Mouse (Mus musculus) G1E (cell line): ENCODE measurements around the gene Xlr3c. TPM values are rescaled to one million over a fixed set of nuclear protein-coding genes. Genes with fewer than 3 reads are reported as not detected.
"Not testable (repeated sequence)": the region's sequence is repeated elsewhere in the genome, so short reads cannot be mapped to it uniquely, and the experiment has no call there.

Experiments used
- ATAC-seq: 2 replicates; pipeline ENCODE4 v1.8.0; 2016; ENCODE audit warnings: mild to moderate bottlenecking; ENCODE audit not compliant: insufficient number of reproducible peaks, poor library complexity, low FRiP score, severe bottlenecking; ENCODE audit errors: extremely low read depth
- DNase-seq: peaks from one replicate; pipeline ENCODE4 v3.0.0; 2012; ENCODE audit warnings: low spot score
- H3K27me3 ChIP-seq: 2 replicates; pipeline ENCODE4 v1.6.1; 2012; ENCODE audit warnings: mild to moderate bottlenecking, low read length, inconsistent platforms; ENCODE audit not compliant: insufficient read depth
- H3K36me3 ChIP-seq: replicated peaks from 2 replicates; pipeline ENCODE3; 2012; ENCODE audit warnings: mild to moderate bottlenecking, inconsistent platforms
- H3K4me1 ChIP-seq: 2 replicates; pipeline ENCODE4 v1.6.1; 2012; ENCODE audit warnings: low read depth, low read length, inconsistent platforms, mixed read lengths; ENCODE audit not compliant: insufficient read depth
- H3K4me3 ChIP-seq: 2 replicates; pipeline ENCODE4 v1.5.1; 2012; ENCODE audit warnings: low read depth, mild to moderate bottlenecking, inconsistent platforms, low read length, moderate library complexity, mixed read lengths
- H3K9me3 ChIP-seq: replicated peaks from 2 replicates; pipeline ENCODE4 v1.6.1; 2012; ENCODE audit warnings: inconsistent platforms
- CTCF ChIP-seq: IDR thresholded peaks from 2 replicates; pipeline ENCODE4 v1.5.1; 2012; ENCODE audit warnings: low read depth, low read length, inconsistent platforms, mixed read lengths
- GATA1 ChIP-seq: IDR thresholded peaks from 2 replicates; pipeline ENCODE4 v1.6.1; 2012; ENCODE audit warnings: borderline replicate concordance, low read length, inconsistent platforms, mixed read lengths
- GATA2 ChIP-seq: IDR thresholded peaks from 2 replicates; pipeline ENCODE4 v1.6.1; 2012; ENCODE audit warnings: low read depth, low read length, inconsistent platforms, borderline replicate concordance
- POLR2AphosphoS5 ChIP-seq: IDR thresholded peaks from 2 replicates; pipeline ENCODE4 v1.6.1; 2012; ENCODE audit warnings: low read depth, low read length, inconsistent platforms; ENCODE audit not compliant: insufficient replicate concordance
- TAL1 ChIP-seq: conservative IDR thresholded peaks from 2 replicates; pipeline ENCODE4 v1.6.1; 2012; ENCODE audit warnings: low read depth, low read length, inconsistent platforms, mixed read lengths
- polyA plus RNA-seq: library from polyadenylated mRNA; stranded (reverse); fragments of >175 nt; gene quantifications from 2 replicates; pipeline ENCODE4 v1.2.3, GENCODE M21; 2012
- total RNA-seq, 2 experiments: library from RNA; stranded (forward) in 1 of 2; stranded (reverse) in 1 of 2; fragments of 200-1000 nt in 1 of 2; fragments of >200 nt in 1 of 2; fragmentation: Nextera tagmentation in 1 of 2; gene quantifications; 2 replicates each; pipeline ENCODE4 v1.2.3; 2014 to 2017

Gene Xlr3c
- total and polyA plus RNA-seq, 3 experiments = 0.16 TPM; not detected in 2

DNA sequence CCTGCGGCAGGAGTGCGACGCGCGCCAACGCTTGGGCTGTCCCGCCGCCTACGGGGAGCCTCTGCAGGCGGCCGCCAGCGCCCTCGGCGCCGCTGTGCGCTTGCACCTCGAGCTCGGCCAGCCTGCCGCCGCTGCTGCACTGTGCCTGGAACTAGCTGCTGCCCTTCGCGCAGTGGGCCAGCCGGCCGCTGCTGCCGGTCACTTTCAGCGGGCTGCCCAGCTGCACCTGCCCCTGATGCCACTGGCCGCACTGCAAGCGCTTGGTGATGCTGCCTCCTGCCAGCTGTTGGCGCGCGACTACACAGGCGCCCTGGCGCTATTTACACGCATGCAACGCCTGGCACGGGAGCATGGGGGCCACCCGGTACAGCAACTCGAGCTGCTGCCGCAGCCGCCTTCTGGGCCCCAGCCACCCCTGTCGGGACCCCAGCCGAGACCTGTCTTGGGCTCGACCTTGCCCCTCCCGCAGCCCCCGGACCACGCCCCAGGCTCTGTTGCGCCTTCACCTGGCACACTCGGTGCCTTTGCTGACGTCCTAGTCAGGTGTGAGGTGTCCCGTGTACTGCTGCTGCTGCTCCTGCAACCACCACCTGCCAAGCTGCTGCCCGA is 36.5 kb downstream of the Xlr3c start:
- ATAC-seq (no peak), DNase-seq (peak; percentile 19)
- Histone ChIP-seq H3K27me3 (no peaks in the 10 kb centered on the region), H3K4me3 (peak overlapping the region; percentile 82), H3K4me1 (peaks cover 4% of the 10 kb centered on the region; the same call in 1 of the 2 replicates), H3K36me3 (no peaks in the 10 kb centered on the region), H3K9me3 (no peaks in the 10 kb centered on the region)
- no peak for TF ChIP-seq GATA1
- TF ChIP-seq CTCF = no peak
- no peak for TF ChIP-seq TAL1
- TF ChIP-seq POLR2AphosphoS5 = no peak
- TF ChIP-seq GATA2 = no peak

- Histone ChIP-seq H3K36me3 (no peaks in the 10 kb centered on the region), H3K4me1 (peaks cover 4% of the 10 kb centered on the region; the same call in 1 of the 2 replicates), H3K9me3 (no peaks in the 10 kb centered on the region), H3K4me3 (peak within 1 kb of the TSS; percentile 82), H3K27me3 (no peaks in the 10 kb centered on the region)
- DNase-seq = peak; percentile 54
- TF ChIP-seq CTCF (no peak), GATA1 (no peak), GATA2 (no peak), POLR2AphosphoS5 (no peak), TAL1 (no peak)
- ATAC-seq = peak; percentile 95
These were observed 37.1 kb downstream of the Xlr3c start, which contains the start of gene F8a for GRCm38 (mm10) chrX:73227914-73228605. Gene F8a (plus strand): TSS chrX:73228291.

DNA sequence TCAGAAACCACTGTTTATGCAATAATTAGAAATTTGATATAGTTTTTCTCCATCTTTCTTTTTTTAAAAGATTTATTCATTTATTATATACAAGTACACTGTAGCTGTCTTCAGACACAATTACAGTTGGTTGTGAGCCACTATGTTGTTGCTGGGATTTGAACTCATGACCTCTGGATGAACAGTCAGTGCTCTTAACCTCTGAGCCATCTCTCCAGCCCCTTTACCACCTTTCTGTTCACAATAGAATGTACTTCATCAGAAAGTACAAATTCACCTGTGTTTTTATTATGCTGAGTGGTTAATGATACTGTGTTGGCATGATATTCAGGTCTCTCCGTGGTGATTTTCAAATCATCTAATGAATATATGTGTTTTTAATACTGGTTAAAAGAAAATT is 39.8 kb downstream of the Xlr3c start:
- TF ChIP-seq GATA2 = no peak
- TF ChIP-seq POLR2AphosphoS5 = no peak
- no peak for TF ChIP-seq CTCF
- no peak for TF ChIP-seq TAL1
- TF ChIP-seq GATA1 = no peak
- H3K9me3 ChIP-seq = no peaks in the 10 kb centered on the region
- H3K36me3 ChIP-seq = no peaks in the 10 kb centered on the region
- DNase-seq = no peak
- no peak overlapping the region for H3K4me3 ChIP-seq
- no peak for ATAC-seq
- no peaks in the 10 kb centered on the region for H3K27me3 ChIP-seq
- H3K4me1 ChIP-seq = peaks cover 4% of the 10 kb centered on the region; the same call in 1 of the 2 replicates

DNA sequence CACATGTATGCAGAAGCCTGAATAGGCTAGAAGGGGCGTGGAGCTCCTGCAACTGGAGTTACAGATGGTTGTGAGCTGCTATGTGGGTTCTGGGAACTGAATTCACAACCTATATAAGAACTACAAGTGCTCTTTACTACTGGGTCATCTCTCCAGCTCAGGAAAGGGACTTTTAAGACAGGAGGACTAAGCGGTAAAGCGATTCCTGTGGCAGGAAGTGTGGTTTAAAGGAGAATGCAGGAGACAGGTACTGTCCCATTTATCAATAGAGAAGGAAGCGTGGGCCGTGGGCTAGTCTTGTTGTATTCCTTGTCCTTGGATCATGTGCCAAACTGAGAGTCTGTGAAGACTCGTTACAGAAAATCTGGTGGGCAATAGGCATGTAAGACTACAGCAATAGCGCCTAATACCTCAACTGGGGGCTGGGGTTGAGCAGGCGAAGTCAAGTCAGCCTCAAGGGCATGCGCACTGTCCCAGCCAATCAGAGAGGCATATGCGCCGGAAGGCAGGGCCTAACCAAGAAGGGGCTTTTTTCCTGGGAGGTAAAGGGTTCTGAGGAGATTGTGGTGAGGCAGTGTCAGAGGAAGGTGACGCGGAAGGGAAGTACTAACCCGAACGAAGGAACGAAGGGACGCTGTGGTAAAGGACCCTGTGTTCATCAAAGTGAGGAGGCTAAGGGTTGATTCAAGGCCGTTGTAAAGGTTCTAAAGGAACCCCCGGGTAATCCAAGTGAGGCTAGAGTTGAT is 51.2 kb downstream of the Xlr3c start, which contains the start of gene Xlr4b:
Gene Xlr4b, plus strand, starts transcription at position 515 of the 746 bp plus-strand sequence.
- not testable (repeated sequence) for H3K36me3 ChIP-seq, H3K27me3 ChIP-seq, H3K4me1 ChIP-seq, DNase-seq, H3K4me3 ChIP-seq, H3K9me3 ChIP-seq, ATAC-seq

Other genes with a start within 250 kb of the Xlr3c start
Only the 20 nearest of the 22 such genes appear.
- not detected in 2 replicates for gene Pnma3, start 200.6 kb downstream of the Xlr3c start, total RNA-seq (2014; fragmentation: Nextera tagmentation)
- gene Pnma3, start 200.6 kb downstream of the Xlr3c start, total RNA-seq (2017) = 0.05 TPM in 1 of 2 replicates, not detected in the other
- gene Pnma3, start 200.6 kb downstream of the Xlr3c start, polyA plus RNA-seq = not detected in 2 replicates
- not detected in 2 replicates for gene Xlr4a, start 182.9 kb downstream of the Xlr3c start, total RNA-seq (2014; fragmentation: Nextera tagmentation)
- not detected in 2 replicates for gene Xlr4a, start 182.9 kb downstream of the Xlr3c start, total RNA-seq (2017)
- gene Xlr4a, start 182.9 kb downstream of the Xlr3c start, polyA plus RNA-seq = not detected in 2 replicates
- not detected in 2 replicates for gene Xlr3a, start 168.3 kb downstream of the Xlr3c start, total RNA-seq (2014; fragmentation: Nextera tagmentation)
- 0.16 and 0.29 TPM in 2 replicates for gene Xlr3a, start 168.3 kb downstream of the Xlr3c start, total RNA-seq (2017)
- not detected in 2 replicates for gene Xlr3a, start 168.3 kb downstream of the Xlr3c start, polyA plus RNA-seq
- gene Gm14685, start 148.3 kb downstream of the Xlr3c start, total RNA-seq (2014; fragmentation: Nextera tagmentation) = not detected in 2 replicates
- 0.16 TPM in 1 of 2 replicates, not detected in the other for gene Gm14685, start 148.3 kb downstream of the Xlr3c start, total RNA-seq (2017)
- gene Gm14685, start 148.3 kb downstream of the Xlr3c start, polyA plus RNA-seq = not detected in 2 replicates
- not detected in 2 replicates for gene Xlr5b, start 116.6 kb downstream of the Xlr3c start, total RNA-seq (2014; fragmentation: Nextera tagmentation)
- not detected in 2 replicates for gene Xlr5b, start 116.6 kb downstream of the Xlr3c start, total RNA-seq (2017)
- not detected in 2 replicates for gene Xlr5b, start 116.6 kb downstream of the Xlr3c start, polyA plus RNA-seq
- not detected in 2 replicates for gene DXBay18, start 115.9 kb downstream of the Xlr3c start, total RNA-seq (2014; fragmentation: Nextera tagmentation)
- not detected in 2 replicates for gene DXBay18, start 115.9 kb downstream of the Xlr3c start, total RNA-seq (2017)
- not detected in 2 replicates for gene DXBay18, start 115.9 kb downstream of the Xlr3c start, polyA plus RNA-seq
- not detected in 2 replicates for gene Spin2d, start 88.4 kb downstream of the Xlr3c start, total RNA-seq (2014; fragmentation: Nextera tagmentation)
- gene Spin2d, start 88.4 kb downstream of the Xlr3c start, total RNA-seq (2017) = 0.11 TPM in 1 of 2 replicates, not detected in the other
- gene Spin2d, start 88.4 kb downstream of the Xlr3c start, polyA plus RNA-seq = not detected in 2 replicates
- not detected in 2 replicates for gene Xlr3b, start 73.2 kb downstream of the Xlr3c start, total RNA-seq (2014; fragmentation: Nextera tagmentation)
- gene Xlr3b, start 73.2 kb downstream of the Xlr3c start, total RNA-seq (2017) = 0.11 TPM in 1 of 2 replicates, not detected in the other
- gene Xlr3b, start 73.2 kb downstream of the Xlr3c start, polyA plus RNA-seq = not detected in 2 replicates
- not detected in 2 replicates for gene Xlr4b, start 51.1 kb downstream of the Xlr3c start, total RNA-seq (2014; fragmentation: Nextera tagmentation)
- gene Xlr4b, start 51.1 kb downstream of the Xlr3c start, total RNA-seq (2017) = 0.11 TPM in 1 of 2 replicates, not detected in the other
- not detected in 2 replicates for gene Xlr4b, start 51.1 kb downstream of the Xlr3c start, polyA plus RNA-seq
- 2.0 and 2.3 TPM in 2 replicates for gene F8a, start 37.1 kb downstream of the Xlr3c start, total RNA-seq (2014; fragmentation: Nextera tagmentation)
- 5.9 and 6.1 TPM in 2 replicates for gene F8a, start 37.1 kb downstream of the Xlr3c start, total RNA-seq (2017)
- gene F8a, start 37.1 kb downstream of the Xlr3c start, polyA plus RNA-seq = 14.7 and 18.2 TPM in 2 replicates
- gene Xlr4c, start 22.3 kb downstream of the Xlr3c start, total RNA-seq (2014; fragmentation: Nextera tagmentation) = not detected in 2 replicates
- gene Xlr4c, start 22.3 kb downstream of the Xlr3c start, total RNA-seq (2017) = 0.33 TPM in 1 of 2 replicates, not detected in the other
- gene Xlr4c, start 22.3 kb downstream of the Xlr3c start, polyA plus RNA-seq = not detected in 2 replicates
- gene Xlr5a, start 27.6 kb upstream of the Xlr3c start, total RNA-seq (2014; fragmentation: Nextera tagmentation) = not detected in 2 replicates
- not detected in 2 replicates for gene Xlr5a, start 27.6 kb upstream of the Xlr3c start, total RNA-seq (2017)
- gene Xlr5a, start 27.6 kb upstream of the Xlr3c start, polyA plus RNA-seq = not detected in 2 replicates
- gene Xlr5c, start 27.6 kb upstream of the Xlr3c start, total RNA-seq (2014; fragmentation: Nextera tagmentation) = not detected in 2 replicates
- gene Xlr5c, start 27.6 kb upstream of the Xlr3c start, total RNA-seq (2017) = 0.27 TPM in 1 of 2 replicates, not detected in the other
- gene Xlr5c, start 27.6 kb upstream of the Xlr3c start, polyA plus RNA-seq = not detected in 2 replicates
- gene Gm45015, start 71.5 kb upstream of the Xlr3c start, total RNA-seq (2014; fragmentation: Nextera tagmentation) = not detected in 2 replicates
- not detected in 2 replicates for gene Gm45015, start 71.5 kb upstream of the Xlr3c start, total RNA-seq (2017)
- not detected in 2 replicates for gene Gm45015, start 71.5 kb upstream of the Xlr3c start, polyA plus RNA-seq
- 13.0 and 21.1 TPM in 2 replicates for gene Zfp275, start 77.2 kb upstream of the Xlr3c start, total RNA-seq (2014; fragmentation: Nextera tagmentation)
- gene Zfp275, start 77.2 kb upstream of the Xlr3c start, total RNA-seq (2017) = 9.4 and 9.9 TPM in 2 replicates
- 2.0 TPM in 2 replicates for gene Zfp275, start 77.2 kb upstream of the Xlr3c start, polyA plus RNA-seq
- gene Gm18336, start 133.3 kb upstream of the Xlr3c start, total RNA-seq (2014; fragmentation: Nextera tagmentation) = not detected in 2 replicates
- not detected in 2 replicates for gene Gm18336, start 133.3 kb upstream of the Xlr3c start, total RNA-seq (2017)
- gene Gm18336, start 133.3 kb upstream of the Xlr3c start, polyA plus RNA-seq = not detected in 2 replicates
- gene Zfp92, start 145.7 kb upstream of the Xlr3c start, total RNA-seq (2014; fragmentation: Nextera tagmentation) = not detected in 2 replicates
- gene Zfp92, start 145.7 kb upstream of the Xlr3c start, total RNA-seq (2017) = 0.06 TPM in 1 of 2 replicates, not detected in the other
- not detected in 2 replicates for gene Zfp92, start 145.7 kb upstream of the Xlr3c start, polyA plus RNA-seq
- not detected in 2 replicates for gene Trex2, start 170.0 kb upstream of the Xlr3c start, total RNA-seq (2014; fragmentation: Nextera tagmentation)
- not detected in 2 replicates for gene Trex2, start 170.0 kb upstream of the Xlr3c start, total RNA-seq (2017)
- not detected in 2 replicates for gene Trex2, start 170.0 kb upstream of the Xlr3c start, polyA plus RNA-seq
- 14.4 and 19.3 TPM in 2 replicates for gene Haus7, start 193.7 kb upstream of the Xlr3c start, total RNA-seq (2014; fragmentation: Nextera tagmentation)
- 34.1 and 35.2 TPM in 2 replicates for gene Haus7, start 193.7 kb upstream of the Xlr3c start, total RNA-seq (2017)
- 3.6 and 3.9 TPM in 2 replicates for gene Haus7, start 193.7 kb upstream of the Xlr3c start, polyA plus RNA-seq
- gene Bgn, start 218.2 kb upstream of the Xlr3c start, total RNA-seq (2014; fragmentation: Nextera tagmentation) = not detected in 2 replicates
- gene Bgn, start 218.2 kb upstream of the Xlr3c start, total RNA-seq (2017) = 0.17 TPM in 1 of 2 replicates, not detected in the other
- not detected in 2 replicates for gene Bgn, start 218.2 kb upstream of the Xlr3c start, polyA plus RNA-seq